Mouse (Mus musculus) lung, adult 2 months (tissue): ENCODE data around the gene Ppp1r1b.

ENCODE experiments used
- CTCF ChIP-seq: fragments of 200-500 bp; IDR thresholded peaks from 2 replicates; pipeline ENCODE4 v1.5.1; 2011; ENCODE audit warnings: mild to moderate bottlenecking, low read length, control low read depth; ENCODE audit not compliant: insufficient read depth
- POLR2A ChIP-seq: fragments of 200-500 bp; IDR thresholded peaks from 2 replicates; pipeline ENCODE4 v1.6.1; 2011; ENCODE audit warnings: low read depth, mild to moderate bottlenecking, control low read depth, low read length, borderline replicate concordance; ENCODE audit errors: extremely low read depth

GRCm38 (mm10) chr11:98326741-98327135 is 21.5 kb upstream of the Ppp1r1b start:
- no peak for TF ChIP-seq CTCF
- no peak for TF ChIP-seq POLR2A
